9 mouse cellular contexts compared by ENCODE assay signal in genomic region chr7:83431094-83431493, GRCm38 (mm10).
DNase-seq lines count a peak whose midpoint lies in the region; ATAC-seq and TF ChIP-seq lines count a peak whose summit lies in the region.
"Had no signal": no experiment of that assay in that cellular context is flagged by ENCODE, and none has a peak within 500 bp of the region (broad histone marks: within the 10 kb centered on the region; RNA-seq: fewer than 3 reads in every experiment).

No protein-coding gene starts in this region.

- H3K4me3 ChIP-seq in midbrain, postnatal 0 days (ENCODE audit: low read depth, low read length), result no peak overlapping the region
- no peak overlapping the region for H3K4me3 ChIP-seq in midbrain, embryonic 15.5 days
- no peak overlapping the region for H3K4me3 ChIP-seq in heart, embryonic 13.5 days
- no peak overlapping the region for H3K4me3 ChIP-seq in stomach, embryonic 16.5 days (replicated peaks; ENCODE audit: low read length)
- H3K4me3 ChIP-seq: forebrain, embryonic 10.5 days had no signal

- DNase-seq in midbrain, postnatal 0 days (ENCODE audit: low spot score), result peak; percentile 29
- DNase-seq in kidney, postnatal 36 days, result peak; percentile 40 to 54
- DNase-seq in frontal cortex, postnatal 14 days (ENCODE audit: low spot score in 2 of 2), result no peak
- DNase-seq in cerebellum, adult 11-12 months, result no peak
- DNase-seq: layer of hippocampus, adult 9-11 months had no signal

- no peaks in the 10 kb centered on the region for H3K4me1 ChIP-seq in midbrain, postnatal 0 days (ENCODE audit: insufficient read depth, low read length)
- H3K4me1 ChIP-seq in midbrain, embryonic 15.5 days, result peaks cover 3% of the 10 kb centered on the region; the same call in 1 of the 2 replicates
- peaks cover 18% of the 10 kb centered on the region for H3K4me1 ChIP-seq in heart, embryonic 13.5 days
- H3K4me1 ChIP-seq in stomach, embryonic 16.5 days (ENCODE audit: control insufficient read depth, insufficient read depth, low read length), result peaks cover 15% of the 10 kb centered on the region; the same call in 1 of the 2 replicates

- TF ChIP-seq CTCF in midbrain, postnatal 0 days (IDR thresholded peaks at IDR 0.05), result no peak

- H3K36me3 ChIP-seq in midbrain, postnatal 0 days (ENCODE audit: insufficient read depth, low read length), result no peaks in the 10 kb centered on the region
- H3K36me3 ChIP-seq in midbrain, embryonic 15.5 days (replicated peaks), result no peaks in the 10 kb centered on the region
- H3K36me3 ChIP-seq in heart, embryonic 13.5 days, result no peaks in the 10 kb centered on the region
- no peaks in the 10 kb centered on the region for H3K36me3 ChIP-seq in stomach, embryonic 16.5 days (ENCODE audit: control insufficient read depth, insufficient read depth, low read length)
- H3K36me3 ChIP-seq: forebrain, embryonic 10.5 days had no signal

- no peak overlapping the region for H3K27ac ChIP-seq in midbrain, postnatal 0 days (ENCODE audit: low read depth, low read length)
- no peak overlapping the region for H3K27ac ChIP-seq in midbrain, embryonic 15.5 days
- H3K27ac ChIP-seq in heart, embryonic 13.5 days (replicated peaks), result peak overlapping the region; percentile 45
- H3K27ac ChIP-seq in stomach, embryonic 16.5 days (ENCODE audit: low read length), result peak overlapping the region; percentile 58; the same call in 1 of the 2 replicates
- H3K27ac ChIP-seq: forebrain, embryonic 10.5 days had no signal

- H3K9me3 ChIP-seq in midbrain, postnatal 0 days (ENCODE audit: low read length), result no peaks in the 10 kb centered on the region
- H3K9me3 ChIP-seq in midbrain, embryonic 15.5 days, result no peaks in the 10 kb centered on the region
- no peaks in the 10 kb centered on the region for H3K9me3 ChIP-seq in heart, embryonic 13.5 days
- no peaks in the 10 kb centered on the region for H3K9me3 ChIP-seq in stomach, embryonic 16.5 days (replicated peaks; ENCODE audit: control insufficient read depth, low read length)
- H3K9me3 ChIP-seq: forebrain, embryonic 10.5 days had no signal

- no peaks in the 10 kb centered on the region for H3K27me3 ChIP-seq in midbrain, postnatal 0 days (ENCODE audit: insufficient read depth, low read length)
- no peaks in the 10 kb centered on the region for H3K27me3 ChIP-seq in midbrain, embryonic 15.5 days (replicated peaks)
- H3K27me3 ChIP-seq in heart, embryonic 13.5 days (replicated peaks), result no peaks in the 10 kb centered on the region
- H3K27me3 ChIP-seq in stomach, embryonic 16.5 days (ENCODE audit: control insufficient read depth, insufficient read depth, low read length), result no peaks in the 10 kb centered on the region

- H3K4me2 ChIP-seq in midbrain, postnatal 0 days (ENCODE audit: low read depth, low read length, poor library complexity, severe bottlenecking), result no peak overlapping the region
- no peak overlapping the region for H3K4me2 ChIP-seq in midbrain, embryonic 15.5 days
- no peak overlapping the region for H3K4me2 ChIP-seq in heart, embryonic 13.5 days
- H3K4me2 ChIP-seq in stomach, embryonic 16.5 days (ENCODE audit: low read depth, low read length), result no peak overlapping the region

- H3K9ac ChIP-seq in midbrain, postnatal 0 days (replicated peaks; ENCODE audit: low read length, poor library complexity, severe bottlenecking), result no peak overlapping the region
- no peak overlapping the region for H3K9ac ChIP-seq in midbrain, embryonic 15.5 days
- H3K9ac ChIP-seq in heart, embryonic 13.5 days, result no peak overlapping the region
- H3K9ac ChIP-seq in stomach, embryonic 16.5 days (ENCODE audit: low read length), result no peak overlapping the region

- 57% methylated on average over 2 of the region's 2 CpGs for WGBS in midbrain, postnatal 0 days
- whole genome bisulfite sequencing in midbrain, embryonic 15.5 days, result 82% methylated on average over 2 of the region's 2 CpGs
- WGBS in heart, embryonic 13.5 days, result 21% methylated on average over 2 of the region's 2 CpGs
- WGBS in stomach, embryonic 16.5 days, result 20% methylated on average over 2 of the region's 2 CpGs

- ATAC-seq in midbrain, postnatal 0 days (ENCODE audit: low FRiP score), result no peak
- ATAC-seq in midbrain, embryonic 15.5 days (replicated peaks), result no peak
- no peak for ATAC-seq in heart, embryonic 13.5 days (ENCODE audit: extremely low read depth, insufficient number of reproducible peaks, low FRiP score, low TSS enrichment)
- peak; percentile 64; the same call in 1 of the 2 replicates for ATAC-seq in stomach, embryonic 16.5 days (ENCODE audit: insufficient read depth, low FRiP score)

Comparison
In these comparisons a context has a peak if more than half of its experiments do, and no peak if none do; other contexts are left out.
1. DNase-seq: peak in midbrain, postnatal 0 days (single experiment) and kidney, postnatal 36 days (2 of 2); none in frontal cortex, postnatal 14 days (0 of 2) and cerebellum, adult 11-12 months (single experiment).
2. H3K27ac ChIP-seq: peak in heart, embryonic 13.5 days (single experiment) and stomach, embryonic 16.5 days (single experiment); none in midbrain, postnatal 0 days (single experiment) and midbrain, embryonic 15.5 days (single experiment).